Mouse (Mus musculus) liver, embryonic 14.5 days (tissue): ENCODE results near the gene Sorcs2.

ENCODE experiments used
- CTCF ChIP-seq: IDR thresholded peaks from 2 replicates; pipeline ENCODE4 v1.5.1; 2016; ENCODE audit warnings: antibody characterized with exemption, low read depth, control low read depth
- EP300 ChIP-seq: IDR thresholded peaks from 2 replicates; pipeline ENCODE4 v1.6.1; 2016; ENCODE audit warnings: antibody characterized with exemption, low read depth

DNA sequence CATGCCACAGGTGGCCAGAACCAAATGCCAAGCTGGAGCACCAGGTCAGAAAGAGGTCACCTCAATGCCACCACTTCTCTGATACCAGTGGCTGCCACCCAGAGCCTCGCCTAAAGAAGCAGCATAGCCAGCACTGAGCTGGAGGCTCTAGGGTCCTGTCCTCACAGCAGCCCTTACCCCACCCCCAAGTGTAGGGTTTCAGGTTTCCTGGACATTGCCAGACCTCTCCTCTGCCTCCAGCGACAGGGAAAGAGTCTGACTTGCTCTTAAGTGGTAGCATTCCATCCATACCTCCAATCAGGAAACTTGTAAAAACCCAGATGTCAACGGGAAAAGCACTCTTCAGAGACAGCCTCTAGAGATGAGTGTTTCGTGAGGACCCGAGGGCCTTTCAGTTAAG is 12.9 kb downstream of the Sorcs2 start:
- TF ChIP-seq CTCF: no peak
- no peak for TF ChIP-seq EP300
